Mouse (Mus musculus) cortical plate, adult 2 months (tissue): ENCODE measurements around the gene Cacna2d3. TPM values are rescaled to one million over a fixed set of nuclear protein-coding genes. Genes with fewer than 3 reads are reported as not detected.

ENCODE experiments used
- H3K27ac ChIP-seq: fragments of 200-500 bp; 2 replicates; pipeline ENCODE4 v1.5.1; 2012; ENCODE audit warnings: low read length, control low read depth, inconsistent platforms; ENCODE audit not compliant: insufficient read depth
- H3K4me1 ChIP-seq: fragments of 200-500 bp; 2 replicates; pipeline ENCODE4 v1.6.1; 2011; ENCODE audit warnings: low read length; ENCODE audit not compliant: control insufficient read depth, insufficient read depth
- H3K4me3 ChIP-seq: fragments of 200-500 bp; 2 replicates; pipeline ENCODE4 v1.5.1; 2011; ENCODE audit warnings: mild to moderate bottlenecking, low read length, control low read depth; ENCODE audit not compliant: insufficient read depth
- CTCF ChIP-seq: fragments of 200-500 bp; IDR thresholded peaks from 2 replicates; pipeline ENCODE4 v1.5.1; 2011; ENCODE audit warnings: mild to moderate bottlenecking, control low read depth, low read length; ENCODE audit not compliant: insufficient read depth; ENCODE audit errors: extremely low read depth
- POLR2A ChIP-seq: fragments of 200-500 bp; IDR thresholded peaks from 2 replicates; pipeline ENCODE4 v1.6.1; 2011; ENCODE audit warnings: mild to moderate bottlenecking, low read length, control low read depth; ENCODE audit not compliant: insufficient read depth; ENCODE audit errors: extremely low read depth
- polyA plus RNA-seq: library from polyadenylated mRNA; depleted of rRNA; stranded (reverse); fragments of >200 nt; gene quantifications from 2 replicates; pipeline ENCODE4 v1.2.3, GENCODE M21; 2012

Cacna2d3 gene
- polyA plus RNA-seq, 1 experiment: 75.4 TPM

DNA sequence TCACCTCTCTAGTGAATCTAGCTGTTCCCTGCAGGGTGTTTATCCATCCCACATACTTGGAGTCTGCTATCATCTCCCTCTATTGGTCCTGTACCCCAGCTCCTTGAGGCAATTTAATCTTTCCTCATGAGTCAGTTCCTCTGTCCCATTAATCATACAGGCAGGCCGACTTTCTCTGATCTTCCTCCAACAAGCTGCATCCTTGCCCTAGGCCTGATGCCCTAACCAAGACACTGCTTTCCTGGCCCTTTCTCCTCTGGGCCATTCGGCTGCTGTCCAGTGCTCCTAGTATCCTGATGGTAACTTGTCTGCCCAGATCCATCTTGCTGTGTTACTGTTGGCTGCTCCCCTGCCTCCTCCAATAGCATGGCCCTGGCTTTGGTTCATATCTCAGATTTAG is 737.4 kb downstream of the Cacna2d3 start:
- TF ChIP-seq CTCF: no peak
- TF ChIP-seq POLR2A: no peak
- Histone ChIP-seq H3K27ac (no peak overlapping the region), H3K4me1 (peaks cover 2% of the 10 kb centered on the region; the same call in 1 of the 2 replicates)

GRCm38 (mm10) chr14:28980482-28980881 is 741.2 kb downstream of the Cacna2d3 start:
- no peak overlapping the region for H3K4me3 ChIP-seq
- 0 out of 2 replicates have a peak, but pooled peaks have one; percentile 2 for TF ChIP-seq CTCF
- TF ChIP-seq POLR2A: no peak

More for the DNA sequence above, 737.4 kb downstream of the Cacna2d3 start:
- no peak overlapping the region for H3K4me3 ChIP-seq

GRCm38 (mm10) chr14:28979230-28979629 is 742.4 kb downstream of the Cacna2d3 start:
- H3K4me1 ChIP-seq: peaks cover 2% of the 10 kb centered on the region; the same call in 1 of the 2 replicates
- no peak overlapping the region for H3K27ac ChIP-seq
- TF ChIP-seq POLR2A (no peak), CTCF (no peak)
- no peak overlapping the region for H3K4me3 ChIP-seq

More at GRCm38 (mm10) chr14:28980482-28980881, 741.2 kb downstream of the Cacna2d3 start:
- Histone ChIP-seq H3K4me1 (peaks cover 2% of the 10 kb centered on the region; the same call in 1 of the 2 replicates), H3K27ac (no peak overlapping the region)

- H3K4me3 ChIP-seq: no peak overlapping the region
- H3K4me1 ChIP-seq: peaks cover 5% of the 10 kb centered on the region
- TF ChIP-seq POLR2A: no peak
- TF ChIP-seq CTCF: no peak
- no peak overlapping the region for H3K27ac ChIP-seq
These were observed 749.0 kb downstream of the Cacna2d3 start for GRCm38 (mm10) chr14:28972620-28973019.

GRCm38 (mm10) chr14:28969247-28969646 is 752.4 kb downstream of the Cacna2d3 start:
- TF ChIP-seq CTCF: no peak
- TF ChIP-seq POLR2A: no peak
- Histone ChIP-seq H3K4me3 (no peak overlapping the region), H3K4me1 (peaks cover 5% of the 10 kb centered on the region), H3K27ac (no peak overlapping the region; the same call in 1 of the 2 replicates)

DNA sequence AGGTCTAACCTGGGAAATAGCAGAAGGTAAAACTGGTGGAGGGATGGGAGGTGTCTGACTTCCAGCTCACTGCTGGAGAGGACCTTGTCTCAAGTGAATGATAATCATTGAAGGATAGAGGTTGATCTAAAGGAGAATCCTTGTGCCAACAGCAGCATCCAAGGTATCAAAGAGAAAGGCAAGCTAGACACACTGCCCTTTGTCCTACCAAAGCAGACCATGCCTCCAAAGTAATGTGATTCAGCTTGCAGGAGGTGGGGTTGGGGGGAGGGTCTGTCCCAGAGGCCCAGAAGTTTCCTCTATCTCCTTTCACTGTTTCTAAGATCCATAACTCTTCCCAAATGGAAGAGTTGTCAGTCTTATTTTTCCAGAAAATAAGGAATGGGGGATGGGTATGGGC is 754.8 kb downstream of the Cacna2d3 start:
- no peak overlapping the region for H3K27ac ChIP-seq
- peaks cover 5% of the 10 kb centered on the region for H3K4me1 ChIP-seq
- no peak for TF ChIP-seq POLR2A
- TF ChIP-seq CTCF: no peak
- H3K4me3 ChIP-seq: no peak overlapping the region

DNA sequence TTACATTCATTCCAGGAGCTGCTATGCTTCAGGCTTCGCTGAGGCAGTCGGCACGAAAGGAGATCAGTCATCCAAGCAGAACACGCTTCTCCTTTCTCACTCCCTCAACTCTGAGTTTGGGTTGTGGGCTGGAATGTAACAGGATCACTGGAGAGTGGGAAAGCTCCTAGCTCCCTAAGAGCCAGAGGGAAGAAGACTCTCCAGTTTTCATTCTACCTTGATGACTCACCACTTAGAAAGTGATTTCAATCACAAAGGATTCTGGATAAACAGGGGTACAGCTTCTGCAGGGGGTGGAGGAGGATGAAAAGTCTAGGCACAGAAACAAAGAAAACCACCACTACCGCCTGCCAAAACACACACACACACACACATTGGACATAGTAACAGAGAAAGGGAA is 760.3 kb downstream of the Cacna2d3 start:
- TF ChIP-seq POLR2A (no peak), CTCF (no peak)
- no peak overlapping the region for H3K4me3 ChIP-seq
- H3K4me1 ChIP-seq: peaks cover 2% of the 10 kb centered on the region
- H3K27ac ChIP-seq: no peak overlapping the region

DNA sequence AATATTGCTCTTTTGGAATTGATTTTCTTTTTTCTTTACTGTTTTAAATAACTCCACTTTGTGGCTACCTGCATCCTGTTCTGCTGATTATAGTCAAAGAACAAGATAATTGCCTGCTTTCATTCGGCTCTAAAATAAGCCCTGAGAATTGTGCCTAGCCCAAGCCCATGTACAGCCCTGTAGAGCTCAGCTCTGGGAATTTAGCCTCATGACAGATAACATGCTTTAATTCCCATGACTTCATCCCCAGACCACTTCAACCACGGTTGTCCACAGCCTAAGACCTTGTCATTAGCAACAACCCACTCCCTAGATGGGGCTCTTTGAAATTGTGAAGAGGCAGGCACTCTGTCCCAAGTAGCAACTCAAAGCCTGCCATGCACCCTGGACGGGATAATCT is 762.6 kb downstream of the Cacna2d3 start:
- TF ChIP-seq POLR2A (no peak), CTCF (no peak)
- Histone ChIP-seq H3K4me3 (no peak overlapping the region), H3K4me1 (peaks cover 2% of the 10 kb centered on the region), H3K27ac (no peak overlapping the region)

- no peak overlapping the region for H3K27ac ChIP-seq
- TF ChIP-seq POLR2A (no peak), CTCF (no peak)
- no peak overlapping the region for H3K4me3 ChIP-seq
- H3K4me1 ChIP-seq: peaks cover 2% of the 10 kb centered on the region
These were observed 763.3 kb downstream of the Cacna2d3 start for GRCm38 (mm10) chr14:28958131-28959015.

GRCm38 (mm10) chr14:28955181-28955580 is 766.5 kb downstream of the Cacna2d3 start:
- Histone ChIP-seq H3K4me1 (peaks cover 2% of the 10 kb centered on the region), H3K27ac (no peak overlapping the region), H3K4me3 (no peak overlapping the region)
- TF ChIP-seq POLR2A: no peak
- no peak for TF ChIP-seq CTCF
